Mouse (Mus musculus) embryo, embryonic 10 days (tissue): ENCODE data around the gene 1600014C23Rik.
A peak's percentile ranks its signal among the peaks of the same experiment; 100 is the strongest.

Source experiments
- DNase-seq: peaks from one replicate; pipeline ENCODE4 v3.0.0-alpha.2; 2015; ENCODE audit warnings: low spot score

1600014C23Rik gene

DNA sequence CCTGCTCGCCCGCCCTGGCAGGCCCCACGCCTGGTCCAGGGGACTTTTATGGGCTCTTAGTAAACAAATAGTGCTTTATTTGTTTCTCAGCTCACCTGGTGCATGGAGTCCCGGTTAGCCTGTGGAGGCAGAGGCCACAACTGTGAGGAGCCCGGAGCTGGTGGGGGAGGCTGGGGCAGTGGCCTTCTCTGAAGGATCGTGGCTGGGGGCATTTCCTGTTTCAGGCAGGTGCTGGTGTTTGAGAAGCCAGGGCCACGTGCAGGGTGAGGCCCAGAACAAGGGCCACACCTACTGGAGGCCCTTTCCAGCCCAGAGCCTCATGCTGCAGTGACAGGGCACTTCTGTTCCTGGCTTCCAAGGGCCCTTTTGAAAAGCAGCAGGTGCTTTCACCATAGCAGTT, 7.4 kb downstream of the 1600014C23Rik start:
- DNase-seq, result no peak

DNA sequence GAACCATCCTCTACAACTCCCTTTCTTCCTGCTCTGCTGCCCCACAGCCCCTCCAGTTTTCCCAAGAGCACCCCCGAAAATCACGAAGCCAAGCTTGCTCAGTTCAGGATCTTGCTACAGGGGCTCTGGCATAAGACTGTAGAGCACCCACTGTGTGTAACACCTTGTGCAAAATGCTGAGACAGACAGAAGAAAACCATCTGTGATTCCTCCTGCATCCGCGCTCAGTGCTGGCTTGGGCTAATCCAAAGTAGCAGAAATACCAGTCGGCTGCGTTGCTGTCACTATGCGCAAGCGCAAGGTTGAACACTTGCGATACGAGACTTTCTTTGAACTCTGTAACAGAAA, 9.1 kb downstream of the 1600014C23Rik start:
- DNase-seq, result no peak

DNA sequence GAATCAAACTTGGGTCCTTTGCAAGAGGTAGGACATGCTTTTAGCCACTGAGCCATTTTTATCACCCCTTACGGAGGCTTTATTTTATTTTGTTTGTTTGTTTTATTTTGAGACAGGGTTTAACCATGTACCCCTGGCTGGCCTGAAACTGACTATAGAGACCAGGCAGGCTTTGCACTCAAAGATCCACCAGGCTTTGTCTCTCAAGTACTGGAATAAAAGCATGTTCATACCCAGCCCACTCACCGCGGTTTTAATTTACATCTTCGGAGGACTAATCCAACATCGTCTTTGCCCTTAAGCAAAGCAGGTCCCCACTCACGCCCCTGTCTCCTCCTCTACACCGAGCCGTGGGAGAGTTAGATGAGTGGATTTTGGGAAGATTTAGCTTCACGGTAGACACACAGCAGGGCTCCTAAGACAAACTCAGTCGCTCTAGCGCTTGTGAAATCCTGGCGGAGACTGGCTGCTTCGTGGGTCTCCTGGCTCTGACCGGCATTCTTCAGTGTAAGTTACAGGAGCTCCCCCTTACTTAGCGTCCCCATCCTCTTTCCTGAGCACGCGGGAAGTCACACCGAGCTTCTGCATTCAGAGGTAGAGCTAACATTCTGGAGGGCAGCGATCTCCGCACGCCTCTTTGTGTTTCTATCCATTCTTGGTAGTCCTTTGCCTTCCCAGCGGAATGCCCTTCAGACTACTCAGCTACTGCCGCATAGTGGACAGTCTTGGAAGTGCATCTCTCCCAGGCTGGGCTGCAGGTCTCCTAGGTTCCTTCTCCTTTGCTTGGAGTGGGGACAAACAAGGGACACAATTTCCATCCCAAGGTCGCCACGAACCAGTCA, 9.7 kb downstream of the 1600014C23Rik start:
- DNase-seq, result peak; percentile 96

DNA sequence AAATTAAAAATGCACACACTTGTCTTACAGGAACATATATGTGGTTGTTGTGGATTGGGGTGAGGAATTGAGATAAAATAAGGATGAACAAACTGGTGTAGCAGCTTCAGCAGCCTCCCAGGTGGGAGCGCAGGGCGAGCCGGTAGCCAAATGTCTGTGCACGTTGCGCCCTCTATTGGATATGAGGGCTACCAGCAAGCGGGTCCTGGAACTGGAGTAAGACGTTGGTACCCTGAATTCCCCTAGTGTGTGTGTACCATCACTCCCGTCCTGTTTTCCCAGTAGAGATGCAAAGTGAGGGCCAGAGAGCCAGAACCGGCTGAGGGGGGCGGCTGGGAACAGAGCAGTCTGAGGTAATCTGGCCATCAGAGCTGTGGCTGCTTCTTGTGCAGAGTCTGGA, 15.3 kb downstream of the 1600014C23Rik start:
- DNase-seq, result peak; percentile 84

DNA sequence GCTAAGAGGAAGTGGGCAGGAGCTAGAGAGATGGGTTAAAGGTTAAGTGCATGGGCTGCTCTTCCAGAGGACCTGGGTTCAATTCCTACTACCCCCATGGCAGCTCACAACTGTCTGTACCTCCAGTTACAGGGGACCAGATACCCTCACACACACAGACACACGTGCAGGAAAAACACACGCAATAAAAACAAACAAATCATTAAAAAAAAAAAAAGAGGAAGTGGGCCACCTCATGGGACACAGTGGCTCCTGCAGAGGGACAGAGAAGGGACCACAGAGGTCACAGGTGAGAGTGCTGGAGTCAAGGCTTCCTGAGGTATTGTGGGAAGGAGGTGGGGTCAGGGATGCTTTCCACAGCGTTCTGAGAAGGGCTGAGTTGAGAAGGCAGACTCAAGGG, 22.1 kb downstream of the 1600014C23Rik start:
- DNase-seq, result no peak

DNA sequence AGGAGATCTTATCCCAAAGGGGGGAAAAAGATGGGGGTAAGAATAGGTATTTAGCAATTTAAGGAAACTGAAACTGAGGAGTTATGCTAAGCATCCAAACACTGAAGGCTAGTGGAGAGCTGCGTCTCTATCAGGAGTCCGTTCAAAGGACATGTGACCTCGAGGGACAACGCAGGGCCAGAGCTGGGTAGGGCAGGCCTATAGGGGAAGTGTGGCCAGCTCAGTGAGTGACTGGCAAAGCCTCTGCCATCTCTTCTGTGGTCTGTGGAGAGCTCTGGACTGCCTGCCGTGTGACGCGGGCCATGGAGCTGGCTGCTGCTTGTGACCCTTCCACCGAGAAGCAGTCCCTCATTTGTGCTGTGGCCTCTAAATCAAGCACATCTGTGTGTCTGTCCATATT, 23.2 kb downstream of the 1600014C23Rik start:
- DNase-seq, result no peak

DNA sequence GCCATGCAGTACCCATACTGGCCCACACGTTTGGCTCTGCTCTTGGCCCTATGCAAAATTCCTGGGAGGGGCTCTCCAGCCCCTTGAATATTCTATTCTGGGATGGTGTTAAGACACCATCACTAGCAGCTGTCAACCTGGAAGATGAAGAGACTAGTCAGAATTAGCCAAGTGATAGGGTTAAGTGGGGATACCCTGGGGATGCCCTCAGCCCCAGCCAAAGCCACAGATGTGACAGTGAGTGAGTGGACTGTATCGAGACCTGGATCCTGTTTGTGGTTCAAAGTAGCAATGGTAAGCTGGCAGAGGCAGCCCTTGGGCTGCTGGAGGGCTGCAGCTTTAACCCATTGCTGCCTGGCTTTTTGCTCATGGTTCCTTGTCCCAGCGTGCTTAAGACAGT, 23.8 kb downstream of the 1600014C23Rik start:
- DNase-seq, result no peak

DNA sequence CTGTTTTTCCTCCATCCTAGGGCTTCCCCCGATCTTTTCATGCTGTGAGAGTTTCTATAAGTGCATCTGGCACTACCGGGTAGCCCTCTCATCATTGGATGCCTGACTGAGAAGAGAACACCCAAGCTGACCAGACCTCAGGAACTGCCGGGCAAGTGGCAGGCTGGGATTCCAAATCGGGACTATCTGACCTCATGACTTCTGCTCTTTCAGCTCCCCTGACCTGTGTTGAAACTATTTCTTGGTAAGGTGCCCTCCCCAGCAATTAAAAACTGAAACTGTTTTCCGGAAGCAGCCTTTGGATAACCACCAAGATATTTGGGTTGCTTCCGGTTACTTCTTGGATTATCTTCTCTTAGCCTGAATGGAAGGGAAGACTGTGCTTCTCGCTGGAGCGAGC, 25.5 kb downstream of the 1600014C23Rik start:
- no peak for DNase-seq

DNA sequence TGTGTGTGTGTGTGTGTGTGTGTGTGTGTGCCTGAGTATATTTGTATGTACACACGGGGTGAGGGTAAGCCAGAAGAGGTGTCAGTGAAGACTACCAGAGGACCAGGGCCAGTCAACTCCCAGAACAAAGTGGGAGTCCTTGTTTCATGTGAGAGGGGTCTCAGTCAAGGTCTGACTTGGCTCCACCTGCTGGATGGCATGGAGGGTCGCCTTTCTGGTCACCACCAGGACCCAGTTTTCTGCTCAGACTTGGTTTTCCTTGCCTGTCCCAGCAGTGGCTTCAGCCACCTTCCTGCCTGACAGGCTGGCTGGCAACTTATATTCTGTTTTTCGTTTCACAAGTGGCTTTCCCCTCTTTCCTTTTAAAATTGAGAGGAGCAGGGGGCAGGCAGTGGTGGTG, 26.3 kb downstream of the 1600014C23Rik start:
- peak; percentile 40 for DNase-seq

DNA sequence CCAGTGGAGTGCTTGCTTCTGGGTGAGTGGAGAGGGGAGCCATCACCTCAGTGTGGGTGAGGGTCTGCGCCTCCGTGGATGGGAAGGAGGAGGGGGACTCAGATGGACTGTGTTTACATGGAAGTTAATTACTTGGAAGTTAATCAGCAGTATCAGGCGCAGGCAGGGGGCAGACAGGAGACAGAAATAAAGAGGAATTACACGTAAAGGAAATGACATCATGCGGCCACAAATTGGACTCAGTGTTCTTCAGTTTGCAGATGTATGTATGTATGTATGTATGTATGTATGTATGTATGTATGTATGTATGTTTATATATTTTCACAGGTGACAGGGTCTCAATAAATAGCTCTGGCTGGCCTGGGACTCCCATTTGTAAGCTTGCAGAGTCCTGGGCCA, 26.8 kb downstream of the 1600014C23Rik start:
- DNase-seq, result no peak

DNA sequence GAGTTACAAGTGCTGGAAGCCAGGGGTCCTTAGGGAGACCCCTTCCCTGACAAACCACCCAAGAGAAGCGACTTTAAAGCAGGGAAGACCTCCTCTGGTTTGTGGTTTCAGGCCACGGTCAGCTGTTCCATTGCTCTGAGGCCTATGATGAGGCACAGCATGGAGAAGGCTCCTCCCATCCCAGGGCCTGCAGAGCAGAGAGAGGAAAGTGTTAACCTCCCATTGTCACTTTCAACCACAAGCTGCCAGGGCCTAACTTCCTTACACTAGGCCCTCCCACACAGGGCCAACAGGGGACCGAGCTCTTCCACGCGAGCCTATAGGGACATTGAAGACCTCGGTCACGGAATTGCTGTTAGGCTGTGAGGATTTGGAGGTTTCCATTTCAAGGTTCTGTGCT, 30.5 kb downstream of the 1600014C23Rik start:
- no peak for DNase-seq

DNA sequence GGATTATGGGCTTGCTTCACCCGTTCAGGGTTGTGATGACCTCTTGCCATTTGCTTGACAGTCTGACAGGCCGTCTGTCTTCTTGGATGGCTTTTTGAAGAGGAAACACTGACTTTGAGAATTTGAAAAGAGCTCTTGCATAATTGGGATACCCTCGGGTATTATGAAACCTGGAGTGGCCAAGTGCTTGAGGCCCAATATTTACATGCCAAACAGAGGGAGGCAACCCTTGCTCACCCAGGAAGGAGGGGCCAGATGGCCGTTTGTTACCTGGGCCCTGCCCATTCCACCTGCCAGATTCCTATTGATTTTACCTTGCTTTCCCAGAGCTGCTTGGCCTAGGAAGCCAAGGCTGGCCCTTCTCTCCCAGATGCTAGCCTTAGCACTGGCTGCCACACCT, 31.4 kb downstream of the 1600014C23Rik start:
- no peak for DNase-seq

DNA sequence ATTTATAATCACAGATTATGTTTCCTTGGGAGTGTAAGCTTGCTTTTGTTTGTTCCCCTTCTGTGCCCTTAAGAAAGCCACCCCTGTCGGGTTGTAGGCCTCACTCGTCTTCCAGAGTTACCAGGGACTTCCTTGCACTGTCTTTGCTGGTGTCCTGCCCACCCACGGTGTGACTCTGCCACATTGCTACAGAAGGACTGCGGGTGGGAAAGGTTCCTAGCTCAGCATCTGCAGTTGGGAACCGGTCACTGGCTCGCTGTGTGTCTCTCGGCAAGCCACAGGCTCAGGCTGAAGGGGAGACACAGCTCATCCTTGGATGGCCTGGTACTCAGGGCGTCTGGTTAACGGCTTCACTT, 32.4 kb downstream of the 1600014C23Rik start:
- DNase-seq, result no peak

DNA sequence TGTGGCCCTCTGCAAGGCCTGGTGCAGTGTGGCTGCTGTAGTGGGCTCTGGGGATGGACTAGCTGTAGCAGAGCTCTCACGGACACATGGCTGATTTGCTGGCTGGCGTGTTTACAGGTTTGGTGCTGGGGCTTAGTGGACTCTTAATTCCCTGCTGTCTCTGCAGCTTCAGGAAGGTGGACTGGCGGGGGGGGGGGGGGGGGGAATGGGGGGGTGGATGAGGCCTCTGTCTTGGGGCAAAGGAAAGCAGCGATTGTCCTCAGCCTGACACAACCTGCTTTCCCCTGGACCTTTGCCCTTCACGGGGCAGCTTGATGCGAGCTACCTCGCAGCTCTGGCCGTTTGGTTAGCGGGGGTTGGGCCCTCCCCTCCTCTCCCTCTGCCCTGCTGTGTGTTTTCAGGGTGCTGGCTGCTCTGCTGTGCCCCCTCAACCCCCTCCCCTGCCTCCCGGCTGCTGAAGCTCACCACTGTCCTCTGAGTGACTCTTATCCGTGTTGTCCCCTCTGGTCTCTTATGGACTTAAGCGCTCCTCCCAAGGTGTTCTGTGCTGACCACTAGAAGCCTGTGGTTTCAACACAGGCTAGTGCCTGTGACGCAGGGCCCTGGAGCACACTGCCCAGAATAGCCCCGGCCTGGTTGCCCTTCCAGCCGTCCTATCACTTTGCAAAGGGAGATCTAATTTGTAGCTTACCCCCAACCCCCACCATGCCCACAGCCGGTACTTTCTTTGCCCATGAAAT, 33.0 kb downstream of the 1600014C23Rik start:
- DNase-seq, result no peak

DNA sequence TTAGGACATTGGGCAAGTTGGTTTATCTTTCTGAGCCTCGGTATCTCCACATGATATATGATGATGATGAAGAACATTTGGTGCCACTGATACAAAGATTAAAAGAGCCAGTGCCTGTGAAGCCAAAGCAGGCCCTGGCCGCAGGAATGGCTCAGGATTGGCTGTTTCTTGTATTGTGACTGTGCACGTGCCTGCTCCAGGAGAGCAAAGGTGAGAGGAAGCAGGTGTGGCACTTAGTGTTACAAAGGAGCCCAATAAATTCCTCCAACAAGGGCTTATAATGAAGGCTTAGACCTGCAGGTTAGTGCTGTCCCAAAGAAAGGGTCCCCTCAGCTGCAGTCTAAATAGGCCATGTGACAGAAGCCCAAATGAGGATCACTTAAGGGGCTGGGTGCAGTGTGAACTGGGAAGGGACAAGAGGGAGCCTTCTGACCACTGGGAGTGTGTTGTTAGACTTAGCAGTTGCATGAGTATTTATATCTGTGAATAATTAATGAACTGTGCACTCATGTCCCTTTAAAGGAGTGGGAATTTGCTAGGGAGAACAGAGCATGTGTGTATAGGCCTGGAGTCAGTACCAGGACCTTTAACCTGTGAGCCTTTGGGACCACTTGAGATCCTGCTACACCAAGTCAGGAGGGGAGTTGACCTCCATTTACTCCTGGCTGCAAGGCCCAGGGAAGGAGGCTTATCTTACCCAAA, 34.5 kb downstream of the 1600014C23Rik start:
- no peak for DNase-seq

DNA sequence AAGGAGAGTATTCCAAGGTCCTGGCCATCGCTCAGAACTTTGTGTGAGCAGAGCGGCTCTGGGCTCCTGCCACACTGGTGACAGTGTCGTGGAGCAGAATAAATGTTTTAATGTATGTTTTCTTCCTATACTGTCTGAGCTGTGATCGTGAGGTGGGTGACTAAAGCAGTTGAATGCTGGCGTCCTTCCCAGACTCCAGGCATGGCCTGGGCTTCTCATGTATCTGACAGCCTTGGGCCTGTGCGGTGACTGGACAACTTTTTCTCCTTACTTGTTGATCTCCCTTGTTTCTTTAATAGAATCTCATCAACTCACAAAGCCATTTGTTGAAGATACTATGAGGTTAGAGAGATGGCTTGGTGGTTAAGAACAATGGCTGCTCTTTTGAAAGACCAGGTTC, 35.3 kb downstream of the 1600014C23Rik start:
- no peak for DNase-seq

DNA sequence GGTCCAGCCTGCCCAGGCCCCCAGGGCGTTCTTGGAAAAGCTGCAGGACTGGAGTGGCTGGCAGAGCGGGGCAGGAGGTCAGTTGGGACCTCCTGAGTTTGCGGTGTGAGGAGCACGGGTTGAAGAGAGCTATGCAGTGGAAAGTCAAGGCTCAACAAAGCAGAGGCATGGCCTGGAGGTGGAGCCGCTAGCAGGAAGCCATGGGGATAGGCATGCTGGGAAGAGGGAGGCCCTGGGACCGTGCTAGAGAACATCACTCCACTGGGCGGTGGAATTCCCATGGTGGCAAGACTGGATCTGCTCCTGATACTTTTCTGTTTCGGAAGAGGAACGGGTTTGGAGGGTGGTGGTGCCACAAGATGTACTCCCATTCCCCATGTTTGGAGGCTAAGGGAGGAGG, 36.7 kb downstream of the 1600014C23Rik start:
- DNase-seq, result no peak

DNA sequence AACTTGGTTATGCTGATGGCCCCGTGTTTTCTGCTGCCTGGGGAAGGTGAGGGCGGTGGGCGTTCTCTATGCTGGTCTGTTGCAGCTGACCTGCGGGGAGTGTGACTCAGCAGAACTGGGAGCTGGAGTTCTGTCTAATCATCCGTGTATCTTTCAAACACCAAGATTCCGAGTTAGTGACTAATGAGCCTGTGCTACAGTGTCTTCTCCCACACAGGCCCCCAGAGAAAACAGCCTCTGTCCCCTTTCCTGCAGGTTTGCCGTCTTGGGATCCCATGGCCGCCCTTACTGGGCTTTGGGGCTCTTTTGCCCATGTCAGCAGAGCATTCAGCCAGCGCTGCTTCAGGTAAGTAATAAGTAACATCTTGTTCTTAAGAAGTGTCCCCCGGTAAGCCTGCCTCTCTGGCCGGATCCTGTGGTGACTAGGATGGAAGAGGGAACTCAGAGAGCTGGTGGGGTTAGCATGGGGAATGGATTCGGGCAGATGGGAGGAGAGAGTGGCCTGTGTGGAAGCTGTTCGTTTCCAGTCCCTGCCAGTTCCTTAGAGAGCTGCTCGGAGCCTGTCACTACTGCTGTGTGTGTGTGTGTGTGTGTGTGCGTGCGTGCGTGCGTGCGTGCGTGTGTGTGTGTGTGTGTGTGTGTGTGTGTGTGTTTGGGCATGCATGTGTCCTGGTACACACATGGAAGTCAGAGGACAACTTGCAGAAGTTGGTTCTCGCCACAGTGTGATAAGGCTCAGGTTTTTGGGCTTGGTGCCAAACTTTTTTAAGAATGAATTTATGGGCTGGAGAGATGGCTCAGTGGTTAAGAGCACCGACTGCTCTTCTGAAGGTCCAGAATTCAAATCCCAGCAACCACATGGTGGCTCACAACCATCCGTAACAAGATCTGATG, 38.2 kb downstream of the 1600014C23Rik start:
- no peak for DNase-seq

DNA sequence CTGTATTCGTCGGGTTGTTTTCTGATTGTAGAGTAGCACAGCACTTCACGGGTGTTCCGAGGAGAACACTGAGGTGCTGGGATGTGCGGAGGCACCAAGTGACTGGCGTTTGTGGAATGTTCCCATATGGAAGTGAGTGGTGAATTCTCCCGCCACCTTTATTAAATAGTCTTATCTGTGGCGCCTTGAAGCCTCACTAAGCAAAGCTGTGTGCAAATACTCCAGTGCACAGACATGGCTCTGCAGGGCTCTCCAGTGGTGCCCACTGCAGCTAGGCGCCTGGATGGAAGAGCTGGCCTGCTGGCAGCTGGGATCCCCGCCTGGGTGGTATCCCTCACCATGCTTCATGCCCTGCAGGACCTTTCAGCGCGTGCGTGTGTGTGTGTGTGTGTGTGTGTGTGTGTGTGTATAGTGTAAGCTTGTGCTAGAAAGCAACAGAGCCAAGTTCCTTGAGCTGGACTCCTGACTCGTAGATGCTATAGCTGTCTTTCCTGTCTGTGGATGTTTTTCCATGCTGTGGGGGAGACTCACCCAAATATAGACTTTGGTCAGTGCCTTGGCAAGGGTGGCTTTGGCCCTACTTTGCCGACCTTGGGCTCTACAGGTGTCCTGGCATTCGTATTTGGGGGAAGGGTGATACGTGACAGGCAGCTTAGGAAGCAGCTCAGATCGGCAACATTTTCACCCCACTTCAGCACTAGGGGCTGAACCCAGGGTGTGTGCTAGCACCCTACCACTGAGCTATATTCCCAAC, 39.7 kb downstream of the 1600014C23Rik start:
- DNase-seq, result no peak

DNA sequence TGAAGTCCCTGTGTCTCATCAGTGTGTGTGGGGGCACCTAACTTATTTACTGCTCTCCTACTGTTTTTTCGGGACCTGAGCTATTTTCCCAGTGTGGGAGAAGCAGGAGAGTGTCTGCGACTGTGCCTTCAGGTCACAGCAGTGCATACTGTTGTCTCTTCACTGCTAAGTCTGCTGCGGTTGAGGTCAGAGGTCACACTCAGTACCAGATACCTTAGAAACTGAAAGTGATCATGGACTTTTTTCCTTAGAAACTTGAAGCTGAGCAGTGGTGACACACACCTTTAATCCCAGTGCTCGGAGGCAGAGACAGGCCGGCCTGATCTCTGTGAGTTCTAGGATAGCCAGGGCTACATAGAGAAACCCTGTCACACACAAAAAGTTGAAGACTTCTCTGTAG, 41.5 kb downstream of the 1600014C23Rik start:
- DNase-seq, result no peak

DNA sequence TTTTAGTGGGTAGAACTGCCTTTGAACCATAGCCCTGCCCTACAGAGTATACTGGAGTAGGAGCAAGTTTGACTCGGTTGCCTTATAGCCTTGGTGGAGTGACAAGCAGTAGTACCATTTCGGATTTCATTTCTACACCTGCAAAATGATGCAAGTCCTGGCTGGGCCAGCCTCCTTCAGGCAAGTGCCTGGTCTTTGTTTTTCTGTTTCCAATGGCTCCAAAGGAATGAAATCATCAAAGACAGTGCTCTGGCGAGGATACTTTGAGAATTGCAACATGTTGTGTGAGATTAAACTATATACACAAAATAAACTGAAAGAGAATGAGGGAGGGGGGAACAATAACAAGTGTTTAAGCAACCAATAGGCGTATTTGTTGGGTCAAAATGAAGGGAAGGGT, 43.6 kb downstream of the 1600014C23Rik start:
- no peak for DNase-seq
